Mouse (Mus musculus): ENCODE measurements at regions not wholly inside any gene's neighbourhood (a gene's known extent, or its start where the extent isn't known, plus 50 kb on each side); places are given as distances from the start of the nearest gene placed in this dataset.

- Histone ChIP-seq H3K27ac (ENCODE audit: control insufficient read depth, low read depth, low read length) (no peak overlapping the region), H3K79me2 (ENCODE audit: control insufficient read depth, insufficient read depth, low read length, poor library complexity) (no peaks in the 10 kb centered on the region), H3K36me3 (ENCODE audit: control insufficient read depth in 1 of 2, insufficient read depth in 2 of 2, low read length in 2 of 2) (no peaks in the 10 kb centered on the region; a peak in 1 of 4 replicates), H3K9ac (ENCODE audit: control insufficient read depth, low read depth, low read length, poor library complexity, severe bottlenecking) (no peak overlapping the region), H3K4me3 (ENCODE audit: control insufficient read depth in 1 of 2, insufficient read depth in 1 of 2, low read depth in 2 of 2, low read length in 2 of 2) (no peak overlapping the region), H3K4me1 (ENCODE audit: control insufficient read depth in 1 of 2, insufficient read depth in 2 of 2, low read length in 2 of 2) (no peaks in the 10 kb centered on the region), H3K27me3 (ENCODE audit: control insufficient read depth in 1 of 2, insufficient read depth in 2 of 2, low read length in 2 of 2) (no peaks in the 10 kb centered on the region), H3K9me3 (replicated peaks; ENCODE audit: insufficient read depth, low read length) (no peaks in the 10 kb centered on the region)
- TF ChIP-seq HCFC1 (IDR thresholded peaks at IDR 0.05; ENCODE audit: low read depth, low read length) (no peak), CTCF (IDR thresholded peaks at IDR 0.05 in 2 of 3, conservative IDR thresholded peaks at IDR 0.05 in 1 of 3; ENCODE audit: control insufficient read depth in 1 of 3, insufficient read depth in 1 of 3, low read depth in 2 of 3, low read length in 3 of 3, poor library complexity in 1 of 3, severe bottlenecking in 1 of 3) (peak in 1 of 3 experiments; percentile 58; a peak in 3 of 6 replicates), TBP (IDR thresholded peaks at IDR 0.05; ENCODE audit: low read depth, low read length) (no peak), UBTF (IDR thresholded peaks at IDR 0.05; ENCODE audit: borderline replicate concordance, insufficient read depth, low read depth, low read length) (no peak), MXI1 (IDR thresholded peaks at IDR 0.05; ENCODE audit: low read depth, low read length) (no peak), RAD21 (IDR thresholded peaks at IDR 0.05; ENCODE audit: low read depth, low read length) (peak; percentile 66), ZKSCAN1 (IDR thresholded peaks at IDR 0.05; ENCODE audit: low read depth, low read length) (no peak), POLR2AphosphoS2 (IDR thresholded peaks at IDR 0.05; ENCODE audit: low read length) (no peak), POLR2A (IDR thresholded peaks at IDR 0.05; ENCODE audit: control insufficient read depth in 1 of 2, insufficient read depth in 1 of 2, low read depth in 1 of 2, low read length in 2 of 2, poor library complexity in 1 of 2) (no peak), SMC3 (IDR thresholded peaks at IDR 0.05; ENCODE audit: low read depth, low read length) (peak; percentile 64), ZC3H11A (IDR thresholded peaks at IDR 0.05; ENCODE audit: low read depth, low read length) (peak; percentile 53), CHD1 (IDR thresholded peaks at IDR 0.05; ENCODE audit: low read depth, low read length) (no peak), TCF12 (IDR thresholded peaks at IDR 0.05; ENCODE audit: low read depth, low read length) (no peak), BHLHE40 (IDR thresholded peaks at IDR 0.05; ENCODE audit: borderline replicate concordance, low read depth, low read length) (no peak), GABPA (IDR thresholded peaks at IDR 0.05; ENCODE audit: low read depth, low read length) (no peak), MYC (IDR thresholded peaks at IDR 0.05; ENCODE audit: low read depth, low read length) (no peak)
- DNase-seq (ENCODE audit: low read depth, low spot score): peak; percentile 53
Measured at GRCm38 (mm10) chr15:49555793-49556192, 4328.9 kb upstream of the Gm7489 start.

GRCm38 (mm10) chr15:49560401-49560800 lies 4324.3 kb upstream of the Gm7489 start:
- DNase-seq (ENCODE audit: low read depth, low spot score): peak; percentile 37
- Histone ChIP-seq H3K4me3 (ENCODE audit: control insufficient read depth in 1 of 2, insufficient read depth in 1 of 2, low read depth in 2 of 2, low read length in 2 of 2) (no peak overlapping the region), H3K27me3 (ENCODE audit: control insufficient read depth in 1 of 2, insufficient read depth in 2 of 2, low read length in 2 of 2) (no peaks in the 10 kb centered on the region), H3K27ac (ENCODE audit: control insufficient read depth, low read depth, low read length) (no peak overlapping the region), H3K79me2 (ENCODE audit: control insufficient read depth, insufficient read depth, low read length, poor library complexity) (no peaks in the 10 kb centered on the region), H3K9ac (ENCODE audit: control insufficient read depth, low read depth, low read length, poor library complexity, severe bottlenecking) (no peak overlapping the region), H3K36me3 (ENCODE audit: control insufficient read depth in 1 of 2, insufficient read depth in 2 of 2, low read length in 2 of 2) (no peaks in the 10 kb centered on the region; a peak in 1 of 4 replicates), H3K9me3 (replicated peaks; ENCODE audit: insufficient read depth, low read length) (no peaks in the 10 kb centered on the region), H3K4me1 (ENCODE audit: control insufficient read depth in 1 of 2, insufficient read depth in 2 of 2, low read length in 2 of 2) (no peaks in the 10 kb centered on the region)
- TF ChIP-seq MAZ (IDR thresholded peaks at IDR 0.05; ENCODE audit: low read depth, low read length): no peak
- peak; percentile 18 to 45; a peak in 1 of 4 replicates for TF ChIP-seq EP300 (IDR thresholded peaks at IDR 0.05; ENCODE audit: low read depth in 1 of 2, low read length in 2 of 2)
